Mouse (Mus musculus): ENCODE results near the gene Gm17359.
A peak's percentile ranks its signal among the peaks of the same experiment; 100 is the strongest.

The Gm17359 gene

DNA sequence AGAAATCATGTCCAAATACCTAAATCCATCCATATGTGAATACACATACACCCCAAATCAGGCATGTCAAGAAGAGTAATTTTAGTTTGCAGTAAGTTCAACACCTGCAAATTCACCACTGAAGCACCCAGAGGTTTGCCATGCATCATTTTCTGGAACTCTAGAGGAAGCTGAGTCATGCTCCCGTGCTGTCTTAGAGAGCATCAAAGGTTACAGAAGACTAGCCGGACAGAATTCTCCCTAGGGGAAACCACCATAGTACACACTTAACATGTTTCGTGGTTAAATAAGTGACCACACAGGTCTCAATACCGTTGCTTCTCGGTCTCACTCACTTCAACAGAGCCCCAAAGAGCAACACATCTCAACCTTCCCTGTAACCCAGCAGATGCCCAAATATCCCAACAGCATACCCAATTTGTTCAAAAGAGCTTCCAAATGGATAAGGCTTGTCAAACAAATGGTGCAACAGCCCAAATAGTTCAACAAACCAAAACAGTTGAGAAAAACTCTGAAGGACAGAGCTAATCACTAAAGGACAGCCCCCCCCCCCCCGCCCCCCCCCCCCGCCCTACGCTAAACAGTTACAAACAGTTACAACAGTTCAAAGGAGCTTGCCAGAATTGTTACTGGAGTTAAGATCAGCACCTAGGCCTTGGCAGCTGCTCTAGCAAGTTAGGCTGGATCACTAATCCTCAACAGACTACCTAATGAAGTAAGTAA lies at the start of gene Gm17359:
TSS of gene Gm17359 (plus strand) at position 618 of the 723 bp plus-strand sequence.
- DNase-seq (ENCODE audit: low spot score) = no peak

DNA sequence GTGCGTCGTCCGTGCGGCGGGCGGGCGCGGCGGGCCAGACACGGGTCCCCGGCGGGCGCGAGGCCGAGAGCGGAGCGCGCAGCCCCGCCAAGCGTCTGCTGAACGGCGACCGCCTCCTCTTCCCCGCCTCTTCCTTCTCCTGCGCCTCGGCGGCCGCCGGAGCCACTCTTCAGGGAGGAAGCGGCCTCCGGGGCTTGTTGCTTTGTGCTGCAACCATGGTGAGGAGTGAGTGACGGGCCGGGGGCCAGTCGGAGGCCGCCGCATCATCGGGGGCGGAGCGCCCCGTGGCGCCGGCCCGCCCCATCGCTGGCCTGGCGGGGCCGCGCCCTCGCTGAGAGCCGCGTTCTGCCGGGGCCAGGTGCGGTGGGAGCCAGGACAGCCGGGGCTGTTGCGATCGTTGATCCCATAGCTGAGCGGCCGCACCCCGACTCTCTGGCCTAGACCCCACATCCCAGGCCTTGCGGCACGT lies 49.3 kb upstream of the Gm17359 start:
- DNase-seq (ENCODE audit: low spot score) = peak; percentile 89

DNA sequence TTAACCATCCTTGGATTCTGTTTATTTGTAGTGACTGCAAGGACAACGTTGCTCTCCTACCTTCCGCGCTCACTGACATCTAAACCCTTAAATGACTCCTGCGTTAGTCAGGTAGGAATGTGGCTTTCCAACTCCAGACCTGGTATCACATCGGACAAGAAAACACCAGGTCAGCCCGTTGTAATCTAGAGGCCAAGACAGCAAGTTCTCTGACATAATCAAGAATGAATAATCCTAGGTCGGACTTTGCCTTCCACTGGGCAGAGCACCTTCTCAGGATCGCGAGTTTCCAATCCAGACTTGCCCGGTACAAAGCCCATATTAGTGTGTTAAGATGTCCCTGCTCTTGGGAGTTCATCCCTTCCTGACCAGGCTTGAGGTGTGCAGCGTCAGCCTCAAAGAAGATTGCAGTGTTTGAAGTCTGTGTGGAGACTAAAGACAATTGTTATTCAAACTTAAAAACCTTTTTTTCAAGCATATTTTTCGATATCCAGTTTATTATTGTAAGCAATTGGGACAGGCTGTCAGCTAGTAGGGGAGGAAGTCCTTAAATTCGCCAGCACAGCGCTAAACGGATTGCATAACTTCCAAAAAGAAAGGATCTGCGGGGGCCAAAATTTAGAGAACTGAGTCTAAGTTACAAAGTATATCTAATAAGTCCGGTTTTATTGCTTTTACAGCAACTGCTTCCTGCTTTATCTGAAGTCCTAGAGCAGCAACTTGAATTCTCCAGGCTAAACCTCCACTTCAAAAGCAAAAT lies 48.6 kb upstream of the Gm17359 start:
- DNase-seq (ENCODE audit: low spot score) = no peak

DNA sequence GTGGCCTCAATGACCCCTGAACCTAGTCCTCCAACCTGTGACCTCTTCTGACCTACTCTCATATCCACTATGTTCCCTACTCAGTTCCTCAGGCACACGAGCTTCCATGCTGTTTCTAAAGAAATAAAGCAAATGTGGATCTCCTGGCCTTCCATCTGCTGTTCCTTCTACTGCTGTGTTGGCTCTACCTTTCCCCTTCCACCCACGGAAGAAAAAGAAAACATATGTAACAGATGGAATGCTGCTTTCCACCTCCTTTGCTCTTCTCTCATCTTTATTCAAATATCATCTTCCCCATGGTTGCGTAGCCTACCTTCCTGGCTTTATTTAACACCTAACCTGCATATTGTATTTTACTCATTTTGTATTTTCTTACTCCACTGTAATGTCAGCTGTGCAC lies 47.4 kb upstream of the Gm17359 start:
- DNase-seq (ENCODE audit: low spot score) = no peak

DNA sequence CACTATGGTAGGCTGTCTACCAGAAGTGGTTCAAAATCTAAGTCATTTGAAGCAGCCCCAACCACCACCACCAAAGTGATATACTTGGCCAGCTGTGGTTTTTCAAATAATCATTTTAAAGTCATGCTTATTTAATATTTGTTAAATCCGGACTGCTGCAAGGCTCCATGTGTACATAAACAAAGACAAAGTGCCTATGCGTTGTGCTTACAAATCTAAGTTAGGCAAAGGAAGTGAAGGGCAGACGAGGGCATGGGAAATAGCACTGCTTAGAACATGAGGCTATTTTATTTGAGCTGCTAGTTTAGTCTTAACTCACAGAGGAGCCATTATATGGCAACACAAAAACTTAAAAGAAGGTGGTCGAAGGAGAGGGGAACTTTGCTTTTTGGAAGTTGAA lies 43.4 kb upstream of the Gm17359 start:
- no peak for DNase-seq (ENCODE audit: low spot score)

DNA sequence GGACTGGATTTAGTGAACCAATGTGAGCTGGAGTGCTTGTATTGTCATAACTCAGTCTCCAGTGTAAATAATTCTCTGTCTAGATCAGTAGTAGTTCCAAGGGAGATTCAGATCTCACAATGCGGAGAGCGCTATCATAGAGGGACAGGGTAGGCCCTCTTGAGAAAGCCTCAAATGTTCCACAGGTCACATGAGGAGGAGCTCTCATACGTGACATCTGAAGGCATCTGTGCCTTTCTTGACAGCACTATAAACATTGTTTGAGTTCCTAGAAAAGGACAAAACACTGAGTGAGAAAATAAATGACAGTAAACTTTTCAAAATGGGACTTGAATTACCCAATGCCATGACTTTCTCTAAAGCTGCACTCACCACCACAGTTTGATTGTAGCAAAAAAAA lies 41.8 kb upstream of the Gm17359 start:
- DNase-seq (ENCODE audit: low spot score) = no peak

DNA sequence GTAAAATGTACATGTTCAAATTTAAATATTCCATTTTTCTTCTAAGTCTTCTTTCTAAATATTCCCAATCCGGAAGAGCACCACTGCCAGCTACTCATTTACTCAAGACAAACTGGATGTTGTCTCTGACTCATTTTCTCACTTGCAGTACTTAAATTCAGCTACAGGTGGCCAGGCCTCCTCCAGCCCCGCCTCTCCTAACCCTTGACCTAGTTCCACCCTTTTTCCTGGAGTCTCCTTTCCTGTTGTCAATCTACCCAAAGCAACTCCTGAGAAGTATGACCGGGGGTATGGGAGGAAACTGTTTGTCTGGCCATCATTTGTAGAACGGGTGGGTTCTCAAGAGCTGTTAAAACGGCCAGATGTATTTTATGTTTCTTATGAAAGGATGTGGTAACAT lies 40.4 kb upstream of the Gm17359 start:
- DNase-seq (ENCODE audit: low spot score) = no peak

DNA sequence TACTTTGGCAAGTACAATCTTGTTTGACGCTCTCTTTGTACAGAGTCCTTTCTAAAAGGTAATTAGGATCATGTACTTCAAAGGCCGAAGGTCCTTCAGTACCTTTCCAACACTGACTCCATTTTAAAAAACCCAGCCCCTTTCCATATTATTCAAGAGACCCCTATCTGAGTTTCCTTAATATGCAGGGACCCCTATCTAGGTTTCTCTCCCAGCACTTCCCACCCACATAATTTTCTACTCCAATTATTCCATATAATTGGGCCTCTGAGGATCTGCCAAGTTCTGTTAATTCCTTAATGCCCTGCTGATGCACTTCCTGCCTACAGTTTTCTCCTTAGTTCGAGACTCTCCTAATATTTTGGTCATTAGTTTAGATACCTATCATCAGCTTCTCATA lies 39.9 kb upstream of the Gm17359 start:
- no peak for DNase-seq (ENCODE audit: low spot score)

DNA sequence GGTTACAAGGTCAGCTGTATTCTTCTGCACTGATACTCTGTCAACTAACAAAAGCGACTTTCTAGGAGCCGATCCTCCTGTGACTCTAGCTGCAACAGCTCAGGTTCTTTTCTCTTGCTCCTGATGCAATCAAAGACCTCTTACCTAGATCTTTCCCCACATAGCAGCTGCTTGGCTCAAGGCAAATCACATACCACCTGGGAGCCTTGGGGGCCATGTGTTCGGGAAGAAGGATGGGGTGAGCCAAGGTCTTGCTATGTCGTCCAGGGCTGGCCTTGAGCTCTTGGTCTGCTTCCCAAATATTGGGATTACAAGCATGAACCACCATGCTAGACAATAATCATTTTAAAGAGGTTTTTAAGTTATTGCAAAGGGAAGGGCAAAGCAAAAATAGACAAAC lies 39.2 kb upstream of the Gm17359 start:
- no peak for DNase-seq (ENCODE audit: low spot score)

DNA sequence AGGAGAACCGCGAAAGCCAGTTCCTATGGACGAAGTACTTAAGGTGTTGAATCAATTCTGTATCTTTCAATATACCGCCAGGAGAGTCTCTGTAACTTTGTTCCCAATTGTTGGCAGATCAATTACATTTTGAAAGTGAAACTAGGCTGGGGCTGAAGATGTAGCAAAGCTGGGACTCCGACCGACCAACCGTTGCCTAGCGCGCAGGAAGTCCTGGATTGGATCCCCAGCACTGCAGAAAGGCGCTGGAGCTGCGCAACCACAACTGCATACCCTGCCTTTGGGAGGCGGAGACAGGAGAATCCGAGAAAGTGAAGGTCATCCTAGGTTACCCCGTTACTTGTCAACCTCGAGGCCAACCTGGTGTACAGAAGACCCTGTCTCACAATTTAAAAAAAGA lies 37.1 kb upstream of the Gm17359 start:
- DNase-seq (ENCODE audit: low spot score) = no peak

DNA sequence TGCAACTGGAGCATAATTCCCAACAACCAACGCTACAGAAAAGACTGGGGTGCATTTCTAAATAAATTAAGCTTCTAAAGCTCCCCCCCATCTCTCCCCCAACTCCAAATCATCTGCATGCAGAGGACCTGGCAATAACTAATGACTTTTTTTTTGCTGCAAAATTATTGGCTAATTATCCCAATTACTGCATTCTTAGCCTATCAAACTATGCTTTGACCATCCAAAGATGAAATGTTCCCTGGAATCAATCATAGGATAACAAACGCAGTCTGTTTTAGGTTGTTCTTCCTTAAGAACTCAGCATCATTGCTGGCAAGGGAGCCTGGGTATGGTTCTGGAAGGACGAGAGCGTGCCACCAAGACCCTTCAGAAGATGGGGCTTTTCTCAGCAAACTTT lies 27.9 kb upstream of the Gm17359 start:
- no peak for DNase-seq (ENCODE audit: low spot score)

DNA sequence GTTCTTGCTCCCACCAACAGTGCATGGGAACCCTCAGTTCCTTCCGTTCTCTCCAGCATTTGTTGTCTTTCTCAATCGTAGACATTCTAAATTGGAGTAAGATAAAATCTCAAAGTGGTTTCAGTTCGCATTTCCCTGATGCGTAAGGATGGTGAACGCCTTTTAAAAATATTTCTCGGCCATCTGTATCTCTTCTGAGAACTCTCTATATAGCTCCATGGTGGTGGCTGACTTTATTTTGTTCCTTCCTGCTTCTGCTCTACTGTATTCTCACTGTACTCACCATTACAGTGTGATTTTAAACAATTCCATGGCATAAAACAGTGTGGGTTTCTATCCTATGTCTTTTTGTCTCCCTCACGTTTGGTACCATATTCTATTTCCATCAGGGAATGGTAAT lies 26.3 kb upstream of the Gm17359 start:
- DNase-seq (ENCODE audit: low spot score) = no peak

DNA sequence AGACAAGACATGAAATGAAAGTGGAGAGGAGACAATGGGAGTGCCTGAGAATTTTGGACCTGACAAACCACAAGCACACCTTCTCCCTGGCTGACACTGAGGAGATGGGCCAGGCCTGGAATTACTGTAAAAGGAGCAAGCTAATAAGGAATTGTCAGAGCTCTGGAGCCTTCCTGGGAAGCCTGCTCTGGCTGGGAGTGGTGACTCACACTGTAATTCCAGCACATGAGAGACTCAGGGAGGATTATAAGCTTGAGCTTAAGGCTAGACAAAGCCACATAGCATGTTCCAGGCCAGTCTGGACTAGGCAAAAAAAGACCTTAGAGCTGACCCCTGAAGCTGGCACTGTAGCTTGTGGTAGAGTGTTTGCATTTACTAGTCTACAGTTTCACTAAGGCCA lies 24.6 kb upstream of the Gm17359 start:
- DNase-seq (ENCODE audit: low spot score) = no peak

DNA sequence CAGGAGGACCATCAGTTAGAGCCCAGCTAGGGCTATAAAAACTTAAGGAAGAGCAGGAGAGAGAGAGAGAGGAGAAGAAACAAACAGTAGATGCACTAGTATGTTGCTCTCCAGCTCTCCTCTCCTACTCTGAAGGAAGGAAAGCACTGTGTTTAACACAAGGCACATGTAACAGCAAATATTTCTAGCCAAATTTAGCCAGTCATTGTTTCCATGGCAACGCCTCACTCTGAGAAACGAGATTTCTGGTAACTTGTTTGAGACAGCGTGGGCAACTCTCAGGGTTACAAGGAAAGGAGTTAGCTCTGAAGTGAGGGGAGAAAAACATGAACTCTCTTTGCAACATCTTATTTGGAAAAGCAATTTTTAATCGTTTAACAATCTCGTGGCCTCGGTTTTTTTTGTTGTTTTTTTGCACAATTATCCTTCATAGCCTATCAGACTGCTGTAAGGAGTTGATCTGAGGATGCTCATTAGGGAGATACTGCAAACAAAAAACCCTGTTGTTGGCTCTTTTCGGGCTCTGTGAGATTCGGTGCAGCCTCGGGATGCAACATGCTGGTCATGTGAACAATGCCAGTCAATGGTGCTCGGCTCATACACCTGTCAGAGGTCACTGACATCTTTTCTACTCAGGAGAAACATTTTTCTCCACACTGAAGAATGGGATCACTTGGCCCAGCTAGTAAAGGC lies 22.3 kb upstream of the Gm17359 start:
- no peak for DNase-seq (ENCODE audit: low spot score)

DNA sequence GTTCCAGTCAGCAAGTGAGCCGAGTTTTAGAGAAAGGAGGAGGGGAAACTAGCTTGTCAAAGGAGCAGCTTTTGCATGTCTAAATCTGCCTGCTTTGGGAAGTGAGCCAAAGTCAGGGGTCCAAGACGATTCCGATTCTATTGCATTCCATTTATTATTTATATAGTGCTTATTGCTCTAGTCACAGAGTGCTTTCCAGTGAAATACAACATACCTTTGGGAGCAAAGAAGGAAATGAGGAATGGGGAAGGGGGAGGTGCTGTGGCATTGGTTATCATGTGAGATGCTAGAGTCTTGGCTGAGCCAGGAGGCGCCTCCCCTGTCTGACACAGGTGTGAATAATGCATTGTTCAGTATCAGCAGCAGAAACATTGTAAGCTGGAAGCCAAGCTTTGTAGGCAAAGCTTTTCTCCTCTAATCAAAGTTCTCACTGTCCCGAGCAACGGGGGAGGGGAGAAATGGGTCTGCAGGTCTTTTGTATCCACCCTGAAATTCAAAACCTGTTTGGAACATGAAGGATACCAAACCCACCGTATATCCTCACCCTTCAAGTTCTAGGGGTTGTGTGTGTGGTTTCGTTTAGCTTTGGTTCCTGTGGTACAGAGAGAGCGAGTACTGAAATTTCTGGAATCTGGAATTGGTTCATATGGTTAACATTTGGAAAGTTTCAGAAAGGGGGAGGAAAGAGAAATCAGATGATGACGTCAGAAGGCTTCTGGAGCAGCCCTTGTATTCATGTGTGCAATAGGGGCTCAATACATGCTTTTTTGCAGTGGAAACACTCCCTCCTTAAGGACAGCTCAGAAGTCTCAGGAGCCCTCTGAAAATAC lies 11.5 kb upstream of the Gm17359 start:
- DNase-seq (ENCODE audit: low spot score) = no peak

DNA sequence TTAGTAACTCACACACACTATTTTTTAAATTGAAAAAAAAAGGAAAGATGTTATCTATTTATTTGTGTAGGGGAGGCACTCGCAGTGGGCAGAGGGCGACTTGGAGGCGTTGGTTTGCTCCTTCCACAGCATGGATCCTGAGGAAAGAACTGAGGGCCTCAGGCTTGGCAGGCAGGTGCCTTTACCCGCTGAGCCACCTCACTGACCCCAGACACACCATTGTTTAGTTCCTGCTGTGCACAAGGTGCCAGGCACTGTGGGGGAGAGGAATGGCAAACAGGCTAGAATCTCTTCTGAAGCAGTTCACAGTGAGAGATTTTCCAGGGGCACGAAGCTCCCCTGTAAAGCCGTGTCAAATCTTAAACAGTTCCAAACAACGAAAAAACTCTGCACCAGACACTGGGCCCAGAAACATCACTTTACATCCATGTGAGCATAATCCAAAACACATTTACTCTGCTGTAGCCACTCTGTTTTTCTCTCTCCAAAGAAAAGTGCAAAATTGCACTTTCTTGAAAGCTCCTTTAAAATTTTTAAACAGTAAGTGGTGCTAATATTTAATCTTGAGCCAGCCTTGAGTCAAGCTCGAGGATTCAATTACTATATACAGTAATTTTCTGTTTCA lies 6.7 kb upstream of the Gm17359 start:
- DNase-seq (ENCODE audit: low spot score) = no peak

DNA sequence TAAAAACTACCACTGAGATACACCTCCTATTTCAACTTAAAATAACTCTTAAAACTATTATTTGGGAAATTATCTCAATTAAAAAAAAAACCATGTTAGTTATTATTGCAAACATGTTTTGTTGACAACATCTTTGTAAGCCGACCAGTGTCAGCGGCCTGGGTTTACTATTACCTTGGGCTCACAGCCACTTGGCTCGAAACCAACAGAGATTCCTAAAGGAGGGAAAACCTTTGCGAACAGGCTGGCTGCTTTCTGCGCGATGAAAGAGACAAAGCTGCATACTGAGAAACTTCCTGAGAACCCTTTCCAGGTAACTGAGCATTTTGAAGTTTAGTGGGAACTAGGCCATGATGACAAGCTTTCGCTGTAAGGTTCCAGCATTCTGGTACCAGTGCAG lies 3.4 kb upstream of the Gm17359 start:
- DNase-seq (ENCODE audit: low spot score) = no peak

DNA sequence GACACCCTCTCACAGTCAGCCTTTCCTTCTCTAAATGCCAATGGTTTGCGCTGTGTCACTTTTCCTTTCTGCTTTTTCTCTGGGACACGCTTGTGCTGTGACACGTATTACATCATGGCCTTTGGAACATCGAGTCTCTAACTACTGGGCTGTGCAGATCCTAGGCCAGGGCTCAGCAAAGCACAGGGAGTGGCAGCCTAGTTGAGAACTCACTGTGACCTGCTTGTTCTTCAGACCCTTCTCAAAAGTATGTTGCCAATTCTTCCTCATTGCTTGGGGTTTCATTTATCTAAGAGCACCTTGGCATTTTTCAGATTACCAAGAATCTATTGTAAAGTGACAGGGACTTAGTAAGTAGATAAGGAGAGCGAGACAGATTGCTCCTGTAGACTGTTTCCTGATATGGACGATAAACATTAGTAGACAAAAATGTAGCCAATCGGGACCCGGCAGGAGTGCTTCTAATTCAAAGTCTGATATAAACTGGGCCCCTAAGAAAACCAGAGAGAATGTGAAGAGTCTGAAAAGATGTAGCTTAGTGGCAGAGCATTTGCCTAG lies 2.7 kb upstream of the Gm17359 start:
- DNase-seq (ENCODE audit: low spot score) = no peak

DNA sequence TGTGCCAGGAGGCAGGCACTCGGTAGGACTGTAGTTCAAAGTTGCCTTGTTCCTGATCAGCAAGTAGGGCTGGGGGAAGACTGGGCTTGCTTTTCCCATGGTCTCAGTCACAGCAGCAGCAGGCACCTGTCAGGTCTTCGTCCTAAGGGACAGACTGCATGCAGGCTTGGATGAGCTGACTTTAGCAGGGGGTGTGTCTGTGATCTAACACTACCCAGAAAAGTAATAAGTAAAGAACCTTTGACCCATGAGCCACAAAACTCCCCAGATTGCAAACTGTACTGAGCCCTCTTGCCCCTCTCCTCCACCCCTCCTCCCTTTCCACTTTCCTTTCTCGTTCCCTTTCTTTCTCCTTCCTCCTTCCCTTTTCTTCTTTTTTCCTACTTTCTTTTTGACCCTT lies 4.3 kb downstream of the Gm17359 start:
- DNase-seq (ENCODE audit: low spot score) = no peak

DNA sequence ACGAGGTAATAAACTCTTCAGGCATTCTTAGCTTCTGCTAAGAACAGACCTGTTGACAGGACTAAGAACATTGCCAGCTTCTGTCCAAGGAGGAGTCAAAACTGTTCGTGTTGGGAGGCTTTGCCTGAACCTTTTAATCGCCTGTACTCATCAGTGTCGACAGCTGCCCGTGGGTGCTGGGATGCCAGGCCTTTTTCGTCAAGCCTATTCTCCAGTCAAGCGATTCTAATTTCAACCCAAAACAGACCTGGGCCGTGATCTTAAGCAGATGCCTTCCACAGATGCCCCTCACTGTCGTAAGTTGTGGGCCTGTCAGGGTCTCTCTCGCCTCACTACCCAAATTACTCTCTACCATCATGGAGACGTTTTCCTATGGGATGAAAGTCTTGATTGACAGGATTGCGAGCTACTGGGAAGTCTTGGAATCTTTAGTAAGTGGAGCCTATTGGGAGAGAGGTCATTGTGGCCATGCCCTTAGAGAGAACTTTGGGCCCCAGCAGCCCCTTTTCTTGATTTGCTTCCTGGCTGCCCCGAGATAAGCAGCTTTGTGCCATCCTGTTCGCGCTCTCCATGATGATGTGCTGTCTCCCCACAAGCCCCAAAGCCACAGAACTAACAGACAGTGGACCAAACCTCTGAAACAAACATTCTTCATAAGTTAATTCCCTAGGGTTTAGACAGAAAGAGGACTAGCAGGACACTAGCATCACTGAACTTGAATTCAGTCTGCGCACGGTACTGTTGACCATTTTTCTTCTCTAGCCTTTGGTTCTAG lies 6.7 kb downstream of the Gm17359 start:
- no peak for DNase-seq (ENCODE audit: low spot score)

DNA sequence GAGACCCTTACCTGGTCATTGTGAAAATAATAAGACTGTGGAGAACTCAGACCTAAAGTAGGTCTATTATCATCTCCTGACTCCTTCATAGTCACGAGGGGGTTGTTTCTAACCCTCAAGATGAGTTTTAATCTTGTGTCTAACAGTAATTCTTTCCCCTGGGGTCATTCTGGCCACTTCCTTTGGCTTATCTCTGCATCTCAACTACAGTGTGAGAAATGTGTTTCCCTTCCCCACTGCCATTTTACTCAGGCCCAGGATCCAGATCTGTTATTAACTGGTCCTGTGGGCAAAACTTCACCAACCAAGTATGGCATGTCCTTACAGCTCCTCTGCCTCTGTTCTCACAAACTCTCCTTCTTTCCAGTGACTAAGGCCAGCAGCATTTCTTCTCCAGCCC lies 12.8 kb downstream of the Gm17359 start:
- DNase-seq (ENCODE audit: low spot score) = no peak

All from adipocyte (in vitro differentiated cells).